In the genomic region with DNA sequence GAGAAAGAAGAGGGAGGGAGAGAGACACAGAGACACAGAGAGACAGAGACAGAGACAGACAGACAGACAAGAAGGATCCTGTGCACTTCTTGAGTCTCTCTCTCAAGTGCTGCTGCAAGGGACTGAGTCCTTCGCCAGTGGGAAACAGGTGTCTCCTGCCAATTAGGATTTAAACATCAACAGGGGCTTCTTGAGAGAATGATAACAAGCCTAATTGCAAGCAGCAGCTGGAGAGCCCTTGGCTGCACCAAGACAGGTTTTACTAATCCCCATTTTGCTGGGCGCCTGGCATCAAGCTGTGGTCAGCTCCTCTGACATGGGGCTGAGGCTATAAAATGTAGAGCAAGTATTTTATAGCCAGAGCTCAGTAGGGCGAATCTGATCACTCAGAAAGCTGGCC, we compare ENCODE assay signal across 15 mouse cellular contexts.
"Had no signal": no experiment of that assay in that cellular context is flagged by ENCODE, and none has a peak within 500 bp of the region (broad histone marks: within the 10 kb centered on the region; RNA-seq: fewer than 3 reads in every experiment).

No protein-coding gene starts in this region.

- DNase-seq: lung, adult 18-20 months; lung, postnatal 10 days; lung, postnatal 4 days; midbrain, embryonic 14.5 days; right cerebral cortex, postnatal 25 days; right cerebral cortex, postnatal 4 days; spleen, adult 18-20 months; thymus, adult 18-20 months; thymus, postnatal 14 days; thymus, postnatal 36 days had no signal

- H3K4me2 ChIP-seq: lung, embryonic 14.5 days; midbrain, embryonic 12.5 days; neural tube, embryonic 12.5 days had no signal

- H3K9me3 ChIP-seq: midbrain, embryonic 10.5 days; midbrain, embryonic 12.5 days; neural tube, embryonic 12.5 days had no signal

- H3K9ac ChIP-seq: lung, embryonic 14.5 days; midbrain, embryonic 12.5 days; neural tube, embryonic 12.5 days had no signal

- H3K4me3 ChIP-seq: midbrain, embryonic 10.5 days; midbrain, embryonic 12.5 days; neural tube, embryonic 12.5 days had no signal

- H3K4me1 ChIP-seq: midbrain, embryonic 12.5 days; neural tube, embryonic 12.5 days had no signal

- ATAC-seq: midbrain, embryonic 16.5 days had no signal

- H3K27me3 ChIP-seq: midbrain, embryonic 12.5 days; neural tube, embryonic 12.5 days had no signal

- H3K27ac ChIP-seq: midbrain, embryonic 10.5 days; midbrain, embryonic 12.5 days; neural tube, embryonic 12.5 days had no signal

- H3K36me3 ChIP-seq: midbrain, embryonic 10.5 days; midbrain, embryonic 12.5 days; neural tube, embryonic 12.5 days had no signal
